Mouse (Mus musculus) spleen, adult 2 months (tissue): ENCODE results near the gene Cks1b.

Experiments used
- CTCF ChIP-seq: fragments of 200-500 bp; IDR thresholded peaks from 2 replicates; pipeline ENCODE4 v1.5.1; 2011; ENCODE audit warnings: mild to moderate bottlenecking, inconsistent platforms; ENCODE audit not compliant: insufficient read depth, insufficient read length, insufficient replicate concordance; ENCODE audit errors: extremely low read depth
- POLR2A ChIP-seq: fragments of 200-500 bp; IDR thresholded peaks from 2 replicates; pipeline ENCODE4 v1.6.1; 2011; ENCODE audit warnings: low read depth, low read length, inconsistent platforms

GRCm38 (mm10) chr3:89394894-89395256, 23.3 kb downstream of the Cks1b start:
- TF ChIP-seq POLR2A (no peak), CTCF (no peak)
